Mouse (Mus musculus): ENCODE results near the gene Fbxw5. TPM values are rescaled to one million over a fixed set of nuclear protein-coding genes. Genes with fewer than 3 reads are reported as not detected.
A peak's percentile ranks its signal among the peaks of the same experiment; 100 is the strongest.

The Fbxw5 gene
- total RNA-seq, 2 experiments from 2014 or later: 77.2 to 77.4 TPM

GRCm38 (mm10) chr2:25477967-25478675 is 22.4 kb upstream of the Fbxw5 start:
- peak; percentile 71 for DNase-seq

GRCm38 (mm10) chr2:25479551-25480311 is 20.8 kb upstream of the Fbxw5 start:
- no peak for DNase-seq

- no peak for DNase-seq
Observed at GRCm38 (mm10) chr2:25480541-25480940, 20.0 kb upstream of the Fbxw5 start.

GRCm38 (mm10) chr2:25482969-25483368 is 17.6 kb upstream of the Fbxw5 start:
- DNase-seq: no peak

- DNase-seq: no peak
Observed at GRCm38 (mm10) chr2:25484901-25485647, 15.5 kb upstream of the Fbxw5 start.

GRCm38 (mm10) chr2:25487965-25488670 is 12.4 kb upstream of the Fbxw5 start:
- DNase-seq: no peak

GRCm38 (mm10) chr2:25488671-25489068 is 11.9 kb upstream of the Fbxw5 start:
- DNase-seq: no peak

GRCm38 (mm10) chr2:25492988-25493387 is 7.6 kb upstream of the Fbxw5 start:
- DNase-seq: no peak

GRCm38 (mm10) chr2:25493476-25493961 is 7.0 kb upstream of the Fbxw5 start, which contains the start of gene Lcn12:
TSS of gene Lcn12 (minus strand) at chr2:25493911.
- no peak for DNase-seq

- no peak for DNase-seq
Observed at GRCm38 (mm10) chr2:25496462-25496861, 4.1 kb upstream of the Fbxw5 start.

GRCm38 (mm10) chr2:25497846-25498575 is 2.5 kb upstream of the Fbxw5 start:
- no peak for DNase-seq

GRCm38 (mm10) chr2:25498622-25499478 is 1.7 kb upstream of the Fbxw5 start:
- no peak for DNase-seq

- DNase-seq: no peak
Observed at GRCm38 (mm10) chr2:25500071-25500575, 427 bp upstream of the Fbxw5 start.

- no peak for DNase-seq
Observed at GRCm38 (mm10) chr2:25501593-25502486, 1.3 kb downstream of the Fbxw5 start, which contains the start of gene C8g. TSS of gene C8g (minus strand) at chr2:25501719.

GRCm38 (mm10) chr2:25502726-25503125 is 2.2 kb downstream of the Fbxw5 start:
- DNase-seq: no peak

- no peak for DNase-seq
Observed at GRCm38 (mm10) chr2:25504538-25504937, 4.0 kb downstream of the Fbxw5 start.

GRCm38 (mm10) chr2:25505000-25505399 is 4.5 kb downstream of the Fbxw5 start:
- no peak for DNase-seq

GRCm38 (mm10) chr2:25505860-25506259 is 5.3 kb downstream of the Fbxw5 start:
- no peak for DNase-seq

GRCm38 (mm10) chr2:25506964-25507363 is 6.4 kb downstream of the Fbxw5 start:
- DNase-seq: no peak

All from gastrocnemius, postnatal 25 days (tissue).